Mouse (Mus musculus) large intestine, adult 2 months (tissue): ENCODE results near the gene Ssbp3. TPM values are rescaled to one million over a fixed set of nuclear protein-coding genes. Genes with fewer than 3 reads are reported as not detected.

Source experiments
- DNase-seq: peaks from one replicate; pipeline ENCODE4 v3.0.0-alpha.2; 2012; ENCODE audit warnings: low read depth, low spot score
- WGBS: fragments of 180-500 bp; shearing (Covaris S2); methylation state at CpG from one replicate; pipeline ENCODE4 v1.1.7; 2018; 5-methylcytosine and 5-hydroxymethylcytosine counted together
- polyA plus RNA-seq: library from polyadenylated mRNA; depleted of rRNA; stranded (reverse); fragments of >200 nt; gene quantifications from 2 replicates; pipeline ENCODE4 v1.2.3, GENCODE M21; 2012; rRNA removed

The Ssbp3 gene
- polyA plus RNA-seq, 1 experiment, result 38.0 TPM

DNA sequence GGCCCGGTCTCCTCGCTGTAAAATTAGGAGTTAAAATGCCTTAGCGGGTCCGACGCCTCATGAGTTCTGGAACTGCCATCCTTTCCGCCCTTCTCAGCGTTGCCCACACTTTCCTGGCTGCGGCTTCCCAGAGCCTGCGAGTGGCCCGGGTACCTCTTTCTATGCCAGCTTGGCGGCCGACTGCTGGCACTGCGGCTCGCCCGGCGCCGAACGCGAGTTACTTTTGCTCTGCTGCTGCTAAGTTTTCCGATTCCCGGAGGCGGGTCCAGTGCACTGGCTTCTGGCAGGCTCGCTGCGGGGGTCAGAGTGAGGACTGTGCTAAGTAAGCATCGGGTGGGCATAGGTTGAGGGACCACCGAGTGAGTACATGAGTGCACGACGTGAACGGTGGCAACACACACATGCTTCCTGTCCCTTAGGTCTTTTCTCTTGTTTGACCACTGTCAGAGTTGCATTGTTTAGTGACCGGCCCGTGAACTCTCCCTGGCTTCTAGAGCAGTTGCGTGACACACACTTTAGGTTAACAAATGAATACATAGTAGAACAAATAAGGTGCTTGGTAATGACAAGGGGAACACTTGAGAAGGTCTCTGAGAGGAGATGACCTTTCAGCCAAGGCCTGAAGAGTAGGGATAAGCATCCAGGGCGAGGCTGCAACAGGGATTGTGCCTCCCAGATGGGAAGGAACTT is 156.8 kb downstream of the Ssbp3 start:
- 5% methylated on average over 33 of the region's 33 CpGs for WGBS
- DNase-seq, result no peak

DNA sequence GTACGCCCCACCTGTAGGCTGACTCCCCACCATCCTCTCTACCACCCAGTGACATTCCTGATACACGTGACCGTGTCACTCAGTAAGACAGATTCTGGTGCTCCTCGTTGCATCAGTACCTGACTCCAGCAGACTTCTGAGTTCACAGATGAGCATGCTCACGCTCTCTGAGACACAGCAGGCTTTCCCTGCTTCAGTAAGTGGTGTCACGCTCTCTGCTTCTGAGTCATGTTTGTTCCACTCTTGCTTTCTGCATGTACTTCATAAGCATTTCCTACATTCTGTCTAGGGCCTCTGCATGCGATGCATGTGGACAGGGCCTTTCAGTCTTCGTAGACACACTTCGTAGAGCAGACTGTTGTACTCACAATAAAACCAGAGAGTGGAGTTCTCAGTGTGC is 161.8 kb downstream of the Ssbp3 start:
- DNase-seq, result no peak
- 91% methylated on average over 9 of the region's 9 CpGs for WGBS

DNA sequence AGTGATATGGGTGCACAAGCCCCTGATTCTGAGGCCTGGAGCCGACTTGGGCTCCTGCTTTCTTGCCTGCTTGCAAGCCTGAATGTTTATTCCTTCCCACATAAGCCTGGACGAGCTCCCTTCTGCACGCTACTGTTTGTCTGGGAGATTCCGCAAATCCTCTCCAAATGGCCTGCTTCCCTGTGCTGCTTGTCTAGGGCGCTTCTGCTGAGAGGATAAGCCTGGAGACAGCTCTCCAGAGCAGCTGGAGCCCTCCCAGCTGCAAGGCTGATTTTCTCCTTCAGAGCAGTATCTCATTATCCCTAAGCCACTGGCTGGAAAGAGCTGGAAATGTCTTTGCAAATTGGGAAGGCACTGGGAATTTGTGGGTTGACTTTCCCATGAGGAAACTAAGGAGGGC is 165.0 kb downstream of the Ssbp3 start:
- 74% methylated on average over 5 of the region's 5 CpGs for WGBS

DNA sequence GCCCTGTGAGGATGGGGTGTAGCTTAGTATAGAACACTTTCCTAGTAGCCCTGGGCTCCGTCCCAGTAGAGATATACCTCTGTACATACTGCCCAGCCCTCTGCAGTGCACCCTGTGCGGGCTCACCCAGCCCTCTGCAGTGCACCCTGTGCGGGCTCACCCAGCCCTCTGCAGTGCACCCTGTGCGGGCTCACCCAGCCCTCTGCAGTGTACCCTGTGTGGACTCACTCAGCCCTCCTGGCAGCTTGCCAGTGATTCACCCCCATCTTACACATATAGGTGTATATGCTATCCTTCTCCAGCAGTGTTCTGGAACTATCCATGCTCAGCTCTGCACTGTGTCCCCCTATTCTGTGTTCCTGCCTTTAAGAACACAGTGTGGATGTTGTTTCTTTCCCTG is 168.4 kb downstream of the Ssbp3 start:
- 78% methylated on average over 4 of the region's 4 CpGs for WGBS
- DNase-seq, result no peak

More for the DNA sequence above, 165.0 kb downstream of the Ssbp3 start:
- no peak for DNase-seq

DNA sequence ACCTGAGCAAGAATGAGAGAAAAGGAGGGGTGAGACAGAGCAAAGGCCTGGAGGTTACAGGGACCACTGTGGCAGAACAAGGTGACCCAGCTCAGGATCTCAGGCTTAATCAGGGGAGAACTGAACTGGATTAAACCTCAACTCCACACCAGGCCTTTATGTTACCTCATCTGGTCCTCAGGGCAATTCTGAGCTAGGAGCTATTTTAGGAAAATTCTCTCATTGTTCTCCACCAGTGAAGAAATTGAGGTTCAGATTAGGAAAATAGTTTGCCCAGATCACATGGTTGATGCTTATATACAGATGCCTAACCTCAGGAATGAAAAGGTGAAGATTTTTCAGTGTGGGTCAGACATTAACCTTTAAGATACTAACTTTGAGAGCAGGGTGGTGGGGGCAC is 169.2 kb downstream of the Ssbp3 start:
- DNase-seq, result no peak

DNA sequence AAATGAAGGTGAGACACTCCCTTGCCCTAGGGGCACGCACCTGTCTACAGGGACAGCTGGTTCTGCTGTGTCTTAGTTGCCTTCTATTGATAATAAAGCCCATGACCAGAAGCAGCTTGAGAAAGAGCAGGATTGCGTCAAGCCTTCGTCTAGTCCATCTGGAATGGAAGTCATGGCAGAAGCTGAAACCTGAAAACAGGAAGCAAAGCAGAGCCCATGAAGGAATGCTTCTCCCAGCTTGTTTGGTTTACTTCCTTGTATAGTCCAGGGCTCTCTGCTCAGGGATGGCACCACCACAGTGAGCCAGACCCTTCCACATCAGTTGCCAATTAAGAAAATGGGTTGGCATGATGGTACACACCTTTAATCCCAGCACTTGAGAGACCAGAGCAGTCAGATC is 171.7 kb downstream of the Ssbp3 start:
- DNase-seq, result no peak
- 89% methylated on average over 3 of the region's 3 CpGs for WGBS

DNA sequence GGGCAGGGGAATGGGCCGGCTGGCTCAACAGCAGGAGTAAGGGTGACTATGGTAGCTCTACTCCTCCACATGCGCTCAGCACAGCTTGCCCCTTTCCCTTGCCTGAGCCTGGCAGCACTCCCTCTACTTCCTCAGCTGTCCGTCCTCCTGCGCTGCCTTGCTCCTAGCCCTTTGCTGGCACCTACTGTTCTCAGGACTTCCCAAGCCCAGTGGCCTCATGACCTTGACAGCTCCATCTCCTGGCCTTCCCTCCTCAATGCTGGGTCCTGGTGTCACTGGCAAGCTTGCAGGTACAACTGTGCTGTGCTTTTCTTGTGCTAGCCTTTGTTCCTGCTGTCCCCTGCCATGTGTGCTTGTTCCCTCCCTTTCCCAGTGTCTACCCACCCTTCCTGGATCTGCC is 172.6 kb downstream of the Ssbp3 start:
- 90% methylated on average over 4 of the region's 4 CpGs for WGBS
- no peak for DNase-seq

DNA sequence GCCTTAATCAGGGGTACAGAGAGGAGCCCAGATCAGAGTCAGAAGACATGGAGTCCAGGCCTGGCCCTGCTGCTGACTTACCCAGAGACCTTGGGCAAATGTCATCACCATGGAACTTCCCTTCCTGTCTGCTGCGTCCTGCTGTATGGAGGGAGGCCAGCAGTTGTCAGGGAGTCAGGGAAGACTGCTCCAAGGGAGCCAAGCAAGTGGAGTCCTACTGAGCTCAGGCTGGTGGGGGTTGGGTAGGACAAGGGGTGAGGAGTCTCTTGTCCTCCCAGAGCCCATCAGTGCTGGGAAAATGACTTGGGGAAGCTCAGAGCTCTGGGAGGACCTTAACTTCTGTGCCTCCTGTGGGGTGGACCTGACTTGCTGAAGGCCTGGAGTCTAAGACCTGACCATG is 173.8 kb downstream of the Ssbp3 start:
- no peak for DNase-seq
- 52% methylated on average over 1 of the region's 1 CpGs for WGBS

DNA sequence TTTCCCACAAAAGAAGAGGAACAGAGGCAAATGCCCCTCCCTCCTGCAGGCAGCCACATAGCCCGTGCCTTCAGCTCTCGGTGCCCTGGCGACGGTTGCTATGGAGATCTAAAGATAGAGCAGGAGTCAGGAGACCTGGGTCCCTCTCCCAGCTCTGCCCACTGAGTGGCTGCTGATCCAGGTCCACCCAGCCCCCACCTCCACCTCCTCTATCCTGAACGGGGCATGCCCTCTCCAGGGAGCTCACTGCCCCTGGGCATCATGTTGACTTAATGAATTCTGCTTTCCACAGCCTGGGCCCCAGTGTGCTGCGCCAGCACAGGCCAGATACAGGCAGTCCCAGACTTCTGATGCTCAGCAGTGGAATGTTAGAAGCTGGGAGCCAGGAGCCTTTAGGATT is 174.4 kb downstream of the Ssbp3 start:
- no peak for DNase-seq
- 53% methylated on average over 6 of the region's 6 CpGs for WGBS

DNA sequence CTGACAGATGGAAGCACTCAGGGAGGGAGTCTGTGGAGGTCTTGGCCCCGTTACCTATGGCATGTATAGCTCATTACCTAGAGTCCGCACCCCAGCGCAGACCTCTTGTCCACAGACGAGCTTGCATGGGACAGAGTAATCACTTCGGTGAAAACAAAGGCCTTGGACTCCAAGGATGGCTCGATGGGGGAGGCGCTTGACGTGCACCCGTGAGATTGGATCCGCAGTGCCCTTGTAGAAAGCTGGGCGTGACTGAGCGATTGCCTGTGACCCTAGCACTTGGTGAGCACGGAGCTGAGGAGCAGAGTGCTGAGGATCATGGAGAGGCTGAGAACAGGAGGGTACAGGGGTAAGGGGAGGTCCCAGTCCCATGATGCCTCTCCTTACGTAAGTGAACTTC is 181.2 kb downstream of the Ssbp3 start:
- 80% methylated on average over 14 of the region's 14 CpGs for WGBS
- DNase-seq, result no peak

DNA sequence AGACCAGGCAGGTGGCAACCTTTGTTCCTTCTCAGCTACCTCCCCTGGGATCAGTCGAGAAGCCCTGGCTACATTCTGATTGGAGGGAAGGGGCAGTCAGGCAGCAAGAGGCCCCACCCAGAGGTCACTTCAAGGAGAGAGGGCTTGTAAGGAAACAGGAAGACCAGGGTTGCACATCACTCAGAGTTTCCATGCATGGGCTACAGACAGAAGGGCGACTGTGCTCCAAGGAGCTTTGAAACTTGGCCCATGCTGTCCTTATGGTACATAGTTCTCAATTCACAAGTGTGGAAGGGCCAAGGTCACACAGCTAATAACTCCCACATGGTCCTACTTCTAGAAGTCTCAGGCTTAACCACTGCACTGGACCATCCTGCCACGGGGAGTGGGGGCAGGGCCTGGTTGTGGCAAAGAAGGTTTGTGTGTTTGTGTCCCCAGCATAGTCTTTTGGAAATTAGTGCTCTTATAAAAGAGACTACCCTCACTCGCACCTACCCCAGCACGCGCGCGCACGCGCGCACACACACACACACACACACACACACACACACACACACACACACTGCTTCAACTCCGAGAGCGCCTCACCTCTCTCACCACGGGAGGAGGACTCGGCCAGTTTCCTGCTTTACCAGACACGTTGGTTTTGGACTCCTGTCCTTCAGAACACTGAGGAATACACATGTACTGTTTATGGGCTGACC is 184.1 kb downstream of the Ssbp3 start:
- no peak for DNase-seq
- 74% methylated on average over 16 of the region's 16 CpGs for WGBS

DNA sequence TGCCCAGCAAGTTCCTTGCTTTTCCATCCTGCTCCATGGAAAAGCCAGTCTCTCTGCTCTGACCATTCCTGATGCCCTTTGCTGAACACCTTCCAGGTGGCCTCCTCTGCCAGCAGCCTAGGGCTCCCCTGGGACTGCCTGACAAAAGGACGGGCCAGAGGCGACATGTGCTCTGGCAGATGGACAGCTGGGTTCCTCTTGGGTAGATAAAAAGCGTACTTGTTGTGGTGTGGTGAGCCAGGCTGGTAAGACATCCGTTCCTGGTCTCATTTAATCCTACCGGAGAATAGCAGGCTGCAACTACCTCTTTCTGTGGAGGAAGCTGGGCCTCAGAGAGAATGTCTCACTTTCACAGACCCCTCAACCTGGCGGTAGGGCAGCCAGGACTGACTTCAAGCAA is 185.5 kb downstream of the Ssbp3 start:
- WGBS, result 82% methylated on average over 6 of the region's 6 CpGs
- DNase-seq, result no peak

DNA sequence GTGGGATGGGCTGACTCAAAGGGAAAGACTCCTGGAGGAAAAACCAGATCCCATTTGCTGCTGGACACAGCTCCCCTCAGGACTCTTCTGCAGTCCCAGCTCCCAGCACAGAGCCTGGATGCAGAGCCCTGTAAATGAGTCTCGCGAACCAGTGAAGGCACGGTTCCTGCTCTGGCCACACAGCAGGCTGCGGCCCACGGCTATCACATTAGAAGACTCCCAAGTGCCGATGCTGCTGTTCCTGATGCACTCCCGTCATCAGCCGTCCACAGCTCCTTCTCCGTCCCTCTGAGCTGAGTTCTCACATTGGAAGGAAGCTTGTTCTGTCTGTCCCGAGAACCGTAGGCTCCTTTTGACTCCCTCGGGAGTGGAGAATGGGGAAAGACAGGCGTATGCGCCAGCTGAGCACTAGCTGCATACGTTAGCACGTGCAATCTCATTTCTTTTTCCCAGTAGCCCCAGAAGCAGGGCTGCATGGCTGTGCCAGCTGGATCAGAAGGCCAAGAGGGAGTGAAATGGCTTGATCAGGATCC is 186.4 kb downstream of the Ssbp3 start, which contains the start of gene Cdcp2:
TSS of gene Cdcp2 (plus strand) at position 51 of the 533 bp plus-strand sequence.
- 87% methylated on average over 16 of the region's 16 CpGs for WGBS

DNA sequence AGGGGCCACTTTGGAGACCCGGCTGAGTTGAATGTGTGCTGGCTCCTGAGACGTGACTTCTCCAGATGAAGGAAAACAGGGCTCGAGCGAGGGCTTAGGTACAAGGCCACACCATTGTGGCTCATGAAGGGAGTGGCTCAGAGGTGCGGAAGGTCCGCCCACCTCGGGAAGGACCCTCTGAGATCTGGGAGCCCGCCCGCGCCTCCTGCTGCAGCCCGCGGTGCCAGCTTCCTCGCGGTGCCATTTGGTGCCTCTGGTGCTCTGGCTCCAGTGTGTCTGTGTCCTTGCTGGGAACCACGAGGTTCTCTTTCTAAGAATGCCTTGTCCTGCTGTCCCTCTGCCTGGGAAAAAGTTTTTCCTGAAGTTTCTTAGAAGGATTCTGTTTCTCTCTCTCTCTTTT is 187.4 kb downstream of the Ssbp3 start:
- no peak for DNase-seq
- WGBS, result 49% methylated on average over 15 of the region's 15 CpGs

More for the DNA sequence above, 186.4 kb downstream of the Ssbp3 start, which contains the start of gene Cdcp2:
- DNase-seq, result no peak

DNA sequence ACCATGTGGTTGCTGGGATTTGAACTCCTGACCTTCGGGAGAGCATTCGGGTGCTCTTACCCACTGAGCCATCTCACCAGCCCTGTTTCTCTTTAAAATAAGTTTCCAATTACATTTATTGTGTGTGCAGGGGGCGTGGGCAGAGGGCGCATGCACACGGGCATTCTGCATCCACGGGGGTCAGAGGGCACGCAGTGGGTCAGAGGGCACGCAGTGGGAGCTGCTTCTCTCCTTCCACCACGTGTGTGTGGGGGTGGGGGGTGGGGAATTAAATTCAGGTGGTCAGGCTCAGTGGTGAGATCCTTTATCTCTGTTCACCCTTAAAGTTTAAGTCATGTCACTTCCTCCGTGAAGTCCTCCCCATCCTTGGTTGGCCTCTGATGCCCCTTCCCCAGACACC is 187.9 kb downstream of the Ssbp3 start:
- 70% methylated on average over 10 of the region's 10 CpGs for WGBS
- DNase-seq, result no peak

DNA sequence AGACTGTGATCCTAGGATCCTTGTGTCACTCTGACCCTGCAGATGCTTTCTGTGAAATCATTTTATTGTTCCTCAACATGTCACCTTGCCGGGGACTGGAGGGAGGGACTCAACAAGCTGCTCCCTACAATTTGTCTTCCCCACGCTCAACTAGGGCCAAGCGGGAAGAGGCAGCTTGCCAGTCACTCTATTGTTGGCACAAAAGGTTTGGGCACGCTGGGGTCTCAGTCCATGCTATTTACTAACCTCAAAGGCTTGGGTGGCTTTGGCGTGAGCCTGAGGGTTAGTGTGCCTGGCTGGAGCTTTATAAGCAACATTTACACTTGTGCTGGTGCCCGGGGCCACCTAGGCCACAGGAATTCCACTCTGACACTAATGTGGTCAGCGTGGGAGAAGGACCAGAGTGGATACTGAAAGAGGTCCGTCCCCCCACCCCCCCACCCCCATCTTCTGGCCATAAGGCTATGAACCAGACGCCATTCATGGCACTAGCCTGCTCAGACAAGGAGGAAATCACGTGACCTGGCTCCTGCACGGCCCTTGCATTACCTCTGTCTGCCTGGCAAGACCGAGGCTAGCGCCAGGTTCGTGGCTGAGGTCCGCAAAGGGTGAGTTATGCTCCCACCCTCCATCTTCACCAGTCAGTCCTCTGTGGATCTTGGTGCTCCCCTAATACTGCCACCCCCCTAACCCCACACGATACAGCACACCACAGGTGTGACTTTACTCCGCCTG is 188.5 kb downstream of the Ssbp3 start:
- WGBS, result 72% methylated on average over 17 of the region's 17 CpGs

More for the DNA sequence above, 188.5 kb downstream of the Ssbp3 start:
- no peak for DNase-seq

Other genes starting within 250 kb of the Ssbp3 start
- 55.1 and 75.1 TPM in 2 replicates for gene Ttc4, start 231.8 kb upstream of the Ssbp3 start, polyA plus RNA-seq
- gene Mroh7, start 179.8 kb upstream of the Ssbp3 start, polyA plus RNA-seq, result 2.7 and 20.4 TPM in 2 replicates
- gene Fam151a, start 176.8 kb upstream of the Ssbp3 start, polyA plus RNA-seq, result 71.8 and 362 TPM in 2 replicates
- 22.2 and 31.3 TPM in 2 replicates for gene Acot11, start 105.7 kb upstream of the Ssbp3 start, polyA plus RNA-seq
- gene Mrpl37, start 156.2 kb downstream of the Ssbp3 start, polyA plus RNA-seq, result 86.1 and 89.4 TPM in 2 replicates
- gene Cyb5rl, start 156.3 kb downstream of the Ssbp3 start, polyA plus RNA-seq, result 5.0 and 7.5 TPM in 2 replicates
- not detected in 2 replicates for gene Cdcp2, start 186.2 kb downstream of the Ssbp3 start, polyA plus RNA-seq